Mouse (Mus musculus) forebrain, embryonic 10.5 days (tissue): ENCODE data around the gene Fbxl21. TPM values are rescaled to one million over a fixed set of nuclear protein-coding genes. Genes with fewer than 3 reads are reported as not detected.

Source experiments
- DNase-seq: peaks from one replicate; pipeline ENCODE4 v3.0.0-alpha.2; 2017; ENCODE audit warnings: low spot score; ENCODE audit errors: extremely low spot score
- H3K27ac ChIP-seq: fragments of 300-500 bp; sonication (generic); 2 replicates; pipeline ENCODE4 v1.5.1; 2016; ENCODE audit warnings: mild to moderate bottlenecking
- H3K27me3 ChIP-seq: fragments of 300-500 bp; sonication (generic); 2 replicates; pipeline ENCODE4 v1.6.1; 2016; ENCODE audit warnings: mild to moderate bottlenecking; ENCODE audit not compliant: poor library complexity, severe bottlenecking
- H3K36me3 ChIP-seq: fragments of 300-500 bp; sonication (generic); replicated peaks from 2 replicates; pipeline ENCODE4 v1.6.1; 2016; ENCODE audit warnings: mild to moderate bottlenecking, moderate library complexity
- H3K4me1 ChIP-seq: fragments of 300-500 bp; sonication (generic); 2 replicates; pipeline ENCODE4 v1.6.1; 2016
- H3K4me3 ChIP-seq: fragments of 300-500 bp; sonication (generic); 2 replicates; pipeline ENCODE4 v1.5.1; 2016; ENCODE audit warnings: mild to moderate bottlenecking, moderate library complexity
- H3K9me3 ChIP-seq: fragments of 300-500 bp; sonication (generic); 2 replicates; pipeline ENCODE4 v1.6.1; 2016; ENCODE audit warnings: mild to moderate bottlenecking, moderate library complexity
- WGBS: fragments of 180-500 bp; shearing (Covaris S2); methylation state at CpG from one replicate; pipeline ENCODE4 v1.1.7; 2016; 5-methylcytosine and 5-hydroxymethylcytosine counted together
- polyA plus RNA-seq: library from polyadenylated mRNA; unstranded; fragments of >200 nt; fragmentation: Nextera tagmentation; extraction: Ambion mirVana; gene quantifications from 2 replicates; pipeline ENCODE4 v1.2.1, GENCODE M21; 2016

Gene Fbxl21
- polyA plus RNA-seq, 1 experiment from 2014 or later: 1.3 TPM

- DNase-seq: no peak
- Histone ChIP-seq H3K27ac (no peak overlapping the region), H3K9me3 (no peaks in the 10 kb centered on the region), H3K4me3 (no peak overlapping the region), H3K36me3 (no peaks in the 10 kb centered on the region), H3K27me3 (no peaks in the 10 kb centered on the region), H3K4me1 (0 out of 2 replicates have a peak, but pooled peaks cover 6% of the 10 kb centered on the region)
- 85% methylated on average over 6 of the region's 6 CpGs for WGBS
These were observed 15.3 kb upstream of the Fbxl21 start for GRCm38 (mm10) chr13:56506871-56507496.

GRCm38 (mm10) chr13:56509796-56510195 is 12.5 kb upstream of the Fbxl21 start:
- Histone ChIP-seq H3K4me3 (no peak overlapping the region), H3K4me1 (0 out of 2 replicates have a peak, but pooled peaks cover 6% of the 10 kb centered on the region), H3K9me3 (no peaks in the 10 kb centered on the region), H3K27ac (no peak overlapping the region), H3K36me3 (no peaks in the 10 kb centered on the region), H3K27me3 (no peaks in the 10 kb centered on the region)
- 85% methylated on average over 2 of the region's 2 CpGs for WGBS
- no peak for DNase-seq

GRCm38 (mm10) chr13:56513595-56513994 is 8.7 kb upstream of the Fbxl21 start:
- Histone ChIP-seq H3K36me3 (no peaks in the 10 kb centered on the region), H3K9me3 (peaks cover under 1% of the 10 kb centered on the region; the same call in 1 of the 2 replicates), H3K27ac (no peak overlapping the region), H3K4me1 (peaks cover 8% of the 10 kb centered on the region), H3K4me3 (no peak overlapping the region), H3K27me3 (no peaks in the 10 kb centered on the region)
- no peak for DNase-seq

DNA sequence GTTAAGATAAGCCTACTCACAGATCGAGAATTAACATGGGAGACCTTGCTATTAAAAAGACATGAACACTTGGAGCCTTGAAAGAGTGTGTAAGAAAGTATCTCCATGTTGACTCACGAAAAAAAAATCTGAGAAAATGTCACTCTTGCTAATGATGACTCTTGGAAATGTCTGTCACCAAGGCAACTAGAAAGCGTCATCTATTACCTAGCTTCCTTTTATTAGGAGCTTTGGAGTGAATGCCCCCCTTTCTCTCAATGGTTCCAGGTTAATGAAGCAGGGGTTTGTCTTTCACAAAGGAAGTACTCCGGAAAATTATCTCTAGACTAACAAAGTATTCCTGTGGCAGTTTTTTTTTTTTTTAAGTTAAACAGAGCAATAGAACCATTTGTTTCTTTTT is 6.0 kb upstream of the Fbxl21 start:
- Histone ChIP-seq H3K27ac (no peak overlapping the region), H3K9me3 (peaks cover 5% of the 10 kb centered on the region; the same call in 1 of the 2 replicates), H3K4me3 (no peak overlapping the region), H3K4me1 (peaks cover 8% of the 10 kb centered on the region), H3K27me3 (no peaks in the 10 kb centered on the region), H3K36me3 (no peaks in the 10 kb centered on the region)
- DNase-seq: no peak
- WGBS: 56% methylated on average over 4 of the region's 4 CpGs

DNA sequence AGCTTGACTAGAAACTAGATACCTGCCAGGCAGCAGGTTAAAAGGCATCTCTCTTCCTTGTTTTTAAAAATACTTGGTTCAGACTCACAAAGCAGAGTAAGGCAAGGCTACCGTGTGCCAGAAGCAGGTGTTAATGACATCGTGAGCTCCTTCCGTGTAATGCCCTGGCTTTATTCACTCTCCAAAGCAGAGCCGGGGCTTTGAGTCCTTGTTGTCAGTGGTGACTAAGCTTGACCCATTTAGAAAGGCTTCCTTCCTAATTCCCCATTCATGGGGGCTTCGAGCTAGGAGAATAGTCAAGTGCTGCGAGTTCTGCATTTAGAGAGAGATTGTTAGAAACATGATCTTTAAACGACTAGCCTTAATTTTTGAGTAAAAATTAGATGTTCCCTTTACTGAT is 5.5 kb upstream of the Fbxl21 start:
- WGBS: 35% methylated on average over 7 of the region's 7 CpGs
- DNase-seq: no peak
- Histone ChIP-seq H3K4me3 (no peak overlapping the region), H3K4me1 (peaks cover 8% of the 10 kb centered on the region), H3K36me3 (no peaks in the 10 kb centered on the region), H3K9me3 (peaks cover 5% of the 10 kb centered on the region; the same call in 1 of the 2 replicates), H3K27me3 (no peaks in the 10 kb centered on the region), H3K27ac (no peak overlapping the region)

GRCm38 (mm10) chr13:56522821-56523167 is 522 bp downstream of the Fbxl21 start:
- 7% methylated on average over 8 of the region's 8 CpGs for WGBS

GRCm38 (mm10) chr13:56526871-56527270 is 4.6 kb downstream of the Fbxl21 start:
- DNase-seq: no peak
- Histone ChIP-seq H3K9me3 (no peaks in the 10 kb centered on the region), H3K27ac (no peak overlapping the region), H3K4me3 (no peak overlapping the region), H3K36me3 (no peaks in the 10 kb centered on the region), H3K27me3 (peaks cover 5% of the 10 kb centered on the region), H3K4me1 (peaks cover 11% of the 10 kb centered on the region)
- 88% methylated on average over 12 of the region's 12 CpGs for WGBS

More at GRCm38 (mm10) chr13:56522821-56523167, 522 bp downstream of the Fbxl21 start:
- peak overlapping the region; percentile 79 for H3K4me3 ChIP-seq
- H3K27me3 ChIP-seq: peaks cover 5% of the 10 kb centered on the region
- H3K4me1 ChIP-seq: peaks cover 11% of the 10 kb centered on the region
- no peaks in the 10 kb centered on the region for H3K36me3 ChIP-seq
- peak overlapping the region; percentile 79 for H3K27ac ChIP-seq
- H3K9me3 ChIP-seq: peaks cover 5% of the 10 kb centered on the region; the same call in 1 of the 2 replicates
- no peak for DNase-seq

DNA sequence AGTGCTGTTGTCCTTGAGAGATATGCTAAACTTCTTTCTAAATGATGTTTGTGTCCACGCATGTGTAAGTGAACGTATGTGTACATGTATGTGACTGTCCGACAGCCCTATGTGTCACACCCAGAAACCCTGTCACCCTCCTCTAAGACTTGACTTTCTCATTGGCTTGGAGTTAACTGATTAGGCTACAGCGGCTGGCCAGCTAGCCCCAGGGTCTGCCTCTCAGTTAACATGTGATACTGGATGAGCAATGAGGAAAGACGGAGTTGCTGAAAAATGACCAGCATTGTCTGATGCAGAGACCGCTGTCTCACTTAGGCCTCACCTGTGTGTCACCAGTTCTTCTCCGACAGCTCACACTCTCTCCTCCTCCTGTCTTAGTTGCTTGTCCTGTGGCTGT is 5.6 kb downstream of the Fbxl21 start:
- peaks cover 3% of the 10 kb centered on the region for H3K4me1 ChIP-seq
- no peak overlapping the region for H3K4me3 ChIP-seq
- 90% methylated on average over 7 of the region's 7 CpGs for WGBS
- no peaks in the 10 kb centered on the region for H3K9me3 ChIP-seq
- no peak overlapping the region for H3K27ac ChIP-seq
- no peaks in the 10 kb centered on the region for H3K36me3 ChIP-seq
- peaks cover 5% of the 10 kb centered on the region for H3K27me3 ChIP-seq
- no peak for DNase-seq

DNA sequence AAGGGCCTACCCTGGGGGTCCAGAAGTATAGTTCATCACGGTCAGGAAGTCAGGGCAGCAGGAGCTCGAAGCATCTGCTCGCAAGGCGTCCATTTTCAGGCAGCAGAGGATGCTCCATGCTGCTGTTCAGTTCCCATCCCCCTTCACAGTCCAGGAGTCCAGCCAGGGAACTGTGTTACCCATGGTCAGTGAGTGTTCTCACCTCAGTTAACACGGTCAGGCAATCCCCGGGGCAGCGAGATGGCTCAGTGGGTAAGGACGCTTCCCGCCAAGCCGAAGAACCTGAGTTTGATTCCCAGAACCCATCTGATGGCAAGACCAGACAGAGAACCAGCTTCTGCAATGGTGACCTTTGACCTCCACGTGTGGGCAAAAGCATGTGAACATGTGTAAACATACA is 6.0 kb downstream of the Fbxl21 start:
- 92% methylated on average over 11 of the region's 11 CpGs for WGBS
- no peaks in the 10 kb centered on the region for H3K9me3 ChIP-seq
- no peaks in the 10 kb centered on the region for H3K4me1 ChIP-seq
- H3K4me3 ChIP-seq: no peak overlapping the region
- no peak overlapping the region for H3K27ac ChIP-seq
- peaks cover 3% of the 10 kb centered on the region for H3K27me3 ChIP-seq
- no peak for DNase-seq
- H3K36me3 ChIP-seq: no peaks in the 10 kb centered on the region

- DNase-seq: no peak
- Histone ChIP-seq H3K4me3 (no peak overlapping the region), H3K36me3 (no peaks in the 10 kb centered on the region), H3K9me3 (peaks cover 3% of the 10 kb centered on the region; the same call in 1 of the 2 replicates), H3K4me1 (no peaks in the 10 kb centered on the region), H3K27me3 (no peaks in the 10 kb centered on the region), H3K27ac (no peak overlapping the region)
- 90% methylated on average over 4 of the region's 4 CpGs for WGBS
These were observed 6.8 kb downstream of the Fbxl21 start for GRCm38 (mm10) chr13:56529031-56529430.

DNA sequence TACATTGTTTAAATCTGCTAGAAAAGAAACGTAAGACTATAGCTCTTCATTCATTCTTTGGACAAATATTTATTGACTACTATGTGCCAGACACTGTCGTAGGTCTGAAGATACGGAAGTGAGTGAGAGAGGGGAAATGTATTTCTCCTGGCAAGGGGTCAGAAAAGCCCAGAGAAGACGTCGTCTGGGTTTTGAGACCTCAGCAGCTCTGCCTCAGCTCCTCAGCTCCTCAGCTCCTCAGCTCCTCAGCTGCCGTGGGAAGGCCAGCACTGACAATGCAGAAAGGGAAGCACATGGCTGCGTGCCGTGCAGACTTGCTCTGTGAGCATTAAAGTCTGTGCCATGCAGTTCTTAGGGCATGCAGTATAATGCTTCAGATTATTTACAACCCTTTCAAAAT is 7.4 kb downstream of the Fbxl21 start:
- H3K4me1 ChIP-seq: no peaks in the 10 kb centered on the region
- no peak overlapping the region for H3K27ac ChIP-seq
- WGBS: 78% methylated on average over 8 of the region's 8 CpGs
- H3K36me3 ChIP-seq: no peaks in the 10 kb centered on the region
- H3K9me3 ChIP-seq: peaks cover 8% of the 10 kb centered on the region; the same call in 1 of the 2 replicates
- DNase-seq: no peak
- no peaks in the 10 kb centered on the region for H3K27me3 ChIP-seq
- H3K4me3 ChIP-seq: no peak overlapping the region

- Histone ChIP-seq H3K9me3 (peaks cover 14% of the 10 kb centered on the region; the same call in 1 of the 2 replicates), H3K27me3 (no peaks in the 10 kb centered on the region), H3K4me1 (no peaks in the 10 kb centered on the region), H3K4me3 (no peak overlapping the region), H3K36me3 (no peaks in the 10 kb centered on the region), H3K27ac (no peak overlapping the region)
- DNase-seq: no peak
- WGBS: 89% methylated on average over 5 of the region's 5 CpGs
These were observed 12.7 kb downstream of the Fbxl21 start for GRCm38 (mm10) chr13:56534931-56535330.

- 72% methylated on average over 5 of the region's 5 CpGs for WGBS
- Histone ChIP-seq H3K27me3 (no peaks in the 10 kb centered on the region), H3K36me3 (no peaks in the 10 kb centered on the region), H3K9me3 (peaks cover 14% of the 10 kb centered on the region; the same call in 1 of the 2 replicates), H3K27ac (no peak overlapping the region), H3K4me1 (no peaks in the 10 kb centered on the region), H3K4me3 (no peak overlapping the region)
- no peak for DNase-seq
These were observed 13.3 kb downstream of the Fbxl21 start for GRCm38 (mm10) chr13:56535570-56535969.
